Mouse (Mus musculus) brain, embryonic 14.5 days (tissue): ENCODE results near the gene Cit.
A peak's percentile ranks its signal among the peaks of the same experiment; 100 is the strongest.

ENCODE experiments used
- CTCF ChIP-seq: fragments of 200-500 bp; IDR thresholded peaks from 2 replicates; pipeline ENCODE4 v1.5.1; 2012; ENCODE audit warnings: inconsistent platforms, mild to moderate bottlenecking, moderate library complexity, borderline replicate concordance; ENCODE audit not compliant: insufficient read depth, insufficient read length; ENCODE audit errors: extremely low read depth
- POLR2A ChIP-seq: fragments of 200-500 bp; IDR thresholded peaks from 2 replicates; pipeline ENCODE4 v1.6.1; 2012; ENCODE audit warnings: mild to moderate bottlenecking, inconsistent platforms, borderline replicate concordance; ENCODE audit not compliant: poor library complexity, insufficient read depth, insufficient read length, severe bottlenecking; ENCODE audit errors: extremely low read depth

- no peak for TF ChIP-seq POLR2A
- TF ChIP-seq CTCF, result peak; percentile 98
Measured at GRCm38 (mm10) chr5:116031190-116031577, 186.1 kb downstream of the Cit start.
